Mouse (Mus musculus): ENCODE data around the gene Atp1b2.

DNA sequence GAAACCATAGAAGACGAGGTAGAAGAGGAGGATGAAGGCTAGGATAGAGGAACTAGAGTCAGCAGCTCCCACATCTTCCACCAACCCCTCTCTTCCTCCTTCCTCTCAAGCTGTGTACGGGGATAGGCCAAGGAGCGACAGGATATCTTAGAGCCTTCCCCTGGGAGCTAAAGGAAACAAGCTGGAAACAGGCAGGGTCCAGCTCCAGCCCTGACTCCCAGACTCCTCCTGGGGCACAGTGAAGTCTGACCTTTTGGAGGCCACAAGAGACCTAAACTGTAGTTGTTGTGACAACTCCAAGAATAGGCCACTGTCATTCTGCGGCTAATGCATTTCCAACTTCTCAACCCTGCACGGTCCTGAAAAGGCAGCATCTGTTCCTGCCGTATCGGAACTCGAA is 2.2 kb downstream of the Atp1b2 start:
- TF ChIP-seq CTCF (conservative IDR thresholded peaks at IDR 0.05 in 1 of 2, IDR thresholded peaks at IDR 0.05 in 1 of 2; ENCODE audit: low read depth in 2 of 2, low read length in 2 of 2) (no peak), SIN3A (IDR thresholded peaks at IDR 0.05; ENCODE audit: low read length) (no peak), UBTF (IDR thresholded peaks at IDR 0.05; ENCODE audit: low read depth, low read length) (no peak), RCOR1 (conservative IDR thresholded peaks at IDR 0.05; ENCODE audit: low read depth, low read length) (no peak), ETS1 (conservative IDR thresholded peaks at IDR 0.05; ENCODE audit: low read depth, low read length) (no peak)

Measured in CH12.LX (cell line).